In genomic region chr13:73879824-73880223, GRCm38 (mm10) we compare ENCODE assay signal across 8 mouse cellular contexts. TPM values are rescaled to one million over a fixed set of nuclear protein-coding genes. Genes with fewer than 3 reads are reported as not detected.
DNase-seq lines count a peak whose midpoint lies in the region.

No protein-coding gene starts in this region.

- DNase-seq in adrenal gland, adult (ENCODE audit: inconsistent age in 2 of 2, low spot score in 1 of 2): peak; percentile 35 to 78
- no peak for DNase-seq in adrenal gland, adult 8-10 months
- DNase-seq in layer of hippocampus, adult 11-12 months (ENCODE audit: low spot score): peak; percentile 33
- no peak for DNase-seq in layer of hippocampus, adult 9-10 months (ENCODE audit: low spot score)
- DNase-seq in adrenal gland, adult 18-20 months (ENCODE audit: low spot score in 2 of 2): peak; percentile 40 to 62
- DNase-seq in gastrocnemius, postnatal 4 days (ENCODE audit: low spot score in 2 of 2): peak; percentile 35 to 44
- DNase-seq in mesoderm, embryonic 11.5 days (ENCODE audit: low read depth, low spot score): peak; percentile 30
- no peak for DNase-seq in neural tube, embryonic 10.5 days (ENCODE audit: extremely low spot score, low spot score)

RNA-seq across cellular contexts. Expression of gene Nkd2, which starts 32.4 kb away (rescaled TPM):
- 1 to 10 TPM; 2.5 to 3.7 (median 2.7) TPM for total RNA-seq in adrenal gland, adult 8-10 months (2022)
- total RNA-seq in adrenal gland, adult 18-20 months (2021): 1 to 10 TPM; 1.4 to 1.8 TPM
- 1 to 10 TPM; 2.9 to 5.0 TPM for total RNA-seq in gastrocnemius, postnatal 4 days (2021)

RNA-seq across cellular contexts. Expression of gene Trip13, which starts 57.8 kb away (rescaled TPM):
- 1 to 10 TPM in 3 of 4 experiments, under 1 TPM in 1; 0.87 to 1.6 (median 1.2) TPM for total RNA-seq in adrenal gland, adult 8-10 months (2022)
- under 1 TPM; 0.63 to 0.67 TPM for total RNA-seq in adrenal gland, adult 18-20 months (2021)
- 1 to 10 TPM; 5.1 to 7.4 TPM for total RNA-seq in gastrocnemius, postnatal 4 days (2021)

RNA-seq across cellular contexts. Expression of gene Brd9, which starts 57.8 kb away (rescaled TPM):
- total RNA-seq in adrenal gland, adult 8-10 months (2022): 10 to 100 TPM; 29.7 to 53.5 (median 41.0) TPM
- total RNA-seq in adrenal gland, adult 18-20 months (2021): 10 to 100 TPM; 27.4 to 31.8 TPM
- total RNA-seq in gastrocnemius, postnatal 4 days (2021): 10 to 100 TPM; 25.8 to 29.1 TPM

Comparison
In these comparisons a context has a peak if more than half of its experiments do, and no peak if none do; other contexts are left out.
1. DNase-seq: peak in adrenal gland, adult (2 of 2), layer of hippocampus, adult 11-12 months (single experiment), adrenal gland, adult 18-20 months (2 of 2), gastrocnemius, postnatal 4 days (2 of 2) and mesoderm, embryonic 11.5 days (single experiment); none in adrenal gland, adult 8-10 months (single experiment), layer of hippocampus, adult 9-10 months (single experiment) and neural tube, embryonic 10.5 days (single experiment).